Mouse (Mus musculus) kidney, adult 2 months (tissue): ENCODE data around the gene Sgpl1. TPM values are rescaled to one million over a fixed set of nuclear protein-coding genes. Genes with fewer than 3 reads are reported as not detected.

Source experiments
- DNase-seq: peaks from one replicate; pipeline ENCODE4 v3.0.0; 2021
- H3K27ac ChIP-seq: fragments of 200-500 bp; 2 replicates; pipeline ENCODE4 v1.5.1; 2012; ENCODE audit warnings: low read depth, low read length, control low read depth, inconsistent platforms; ENCODE audit not compliant: insufficient read depth
- H3K27me3 ChIP-seq: fragments of 200-500 bp; replicated peaks from 2 replicates; pipeline ENCODE4 v1.6.1; 2012; ENCODE audit warnings: mild to moderate bottlenecking, moderate library complexity, low read length, inconsistent platforms; ENCODE audit not compliant: control insufficient read depth, insufficient read depth
- H3K36me3 ChIP-seq: fragments of 200-500 bp; 2 replicates; pipeline ENCODE4 v1.6.1; 2012; ENCODE audit warnings: mild to moderate bottlenecking, moderate library complexity, low read length, inconsistent platforms; ENCODE audit not compliant: control insufficient read depth, insufficient read depth
- H3K4me1 ChIP-seq: fragments of 200-500 bp; 2 replicates; pipeline ENCODE4 v1.6.1; 2011; ENCODE audit warnings: low read length; ENCODE audit not compliant: control insufficient read depth, insufficient read depth
- H3K4me3 ChIP-seq: fragments of 200-500 bp; 2 replicates; pipeline ENCODE4 v1.5.1; 2011; ENCODE audit warnings: mild to moderate bottlenecking, low read depth, low read length, control low read depth; ENCODE audit not compliant: insufficient read depth
- CTCF ChIP-seq: fragments of 200-500 bp; conservative IDR thresholded peaks from 2 replicates; pipeline ENCODE4 v1.5.1; 2011; ENCODE audit warnings: low read depth, mild to moderate bottlenecking, control low read depth, low read length, moderate library complexity, mixed read lengths; ENCODE audit not compliant: insufficient read depth, insufficient read length
- POLR2A ChIP-seq: fragments of 200-500 bp; IDR thresholded peaks from one replicate; pipeline ENCODE4 v1.6.1; 2011; ENCODE audit warnings: low read depth, low read length, control low read depth
- WGBS: fragments of 180-500 bp; shearing (Covaris S2); methylation state at CpG from one replicate; pipeline ENCODE4 v1.1.7; 2018; 5-methylcytosine and 5-hydroxymethylcytosine counted together
- polyA plus RNA-seq: library from polyadenylated mRNA; depleted of rRNA; stranded (reverse); fragments of >200 nt; gene quantifications from 2 replicates; pipeline ENCODE4 v1.2.3, GENCODE M21; 2012

Gene Sgpl1
- polyA plus RNA-seq, 1 experiment, result 39.7 TPM

DNA sequence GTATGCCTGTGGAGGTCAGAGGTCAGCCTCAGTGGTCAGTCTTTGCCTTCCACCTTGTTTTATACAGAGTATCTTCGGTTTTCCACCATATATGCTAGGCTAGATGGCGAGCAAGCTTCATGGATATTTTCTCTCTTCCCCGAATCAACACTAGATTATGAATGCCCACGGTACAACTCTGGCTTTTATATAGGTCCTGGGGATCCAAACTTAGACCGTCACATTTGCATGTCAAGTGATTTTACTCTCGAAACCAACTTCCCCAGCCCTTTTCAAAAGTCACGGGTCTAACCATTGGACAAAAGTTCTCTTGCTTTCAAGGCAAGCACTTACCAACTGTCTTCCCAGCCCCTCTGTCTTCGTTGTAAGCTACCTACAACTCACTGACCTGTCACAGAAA is 31.2 kb upstream of the Sgpl1 start:
- TF ChIP-seq CTCF (no peak), POLR2A (no peak)
- 94% methylated on average over 8 of the region's 8 CpGs for whole genome bisulfite sequencing
- DNase-seq, result no peak

DNA sequence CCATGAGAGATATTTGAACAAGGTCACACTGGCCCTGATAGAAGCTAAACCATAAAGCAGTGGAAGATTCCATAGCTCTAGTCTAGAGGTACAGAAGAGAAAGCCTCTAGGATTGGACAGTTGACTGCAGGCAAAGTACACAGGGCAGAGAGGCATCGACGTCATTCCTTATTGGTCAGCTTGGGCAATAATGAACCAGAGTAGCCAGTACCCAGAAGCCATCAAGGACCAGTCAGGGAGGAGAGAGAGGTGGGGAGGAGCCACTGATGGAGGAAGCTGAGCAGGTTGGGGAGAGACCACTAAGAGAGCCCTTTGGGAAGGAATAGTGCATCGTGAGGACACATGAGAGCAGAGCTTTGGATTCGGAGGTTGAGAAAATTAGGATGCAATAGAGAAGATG is 30.2 kb upstream of the Sgpl1 start:
- no peaks in the 10 kb centered on the region for H3K27me3 ChIP-seq
- WGBS, result 72% methylated on average over 4 of the region's 4 CpGs

More for the DNA sequence above, 31.2 kb upstream of the Sgpl1 start:
- Histone ChIP-seq H3K27me3 (no peaks in the 10 kb centered on the region), H3K4me3 (no peak overlapping the region), H3K4me1 (no peaks in the 10 kb centered on the region), H3K36me3 (no peaks in the 10 kb centered on the region), H3K27ac (no peak overlapping the region)

DNA sequence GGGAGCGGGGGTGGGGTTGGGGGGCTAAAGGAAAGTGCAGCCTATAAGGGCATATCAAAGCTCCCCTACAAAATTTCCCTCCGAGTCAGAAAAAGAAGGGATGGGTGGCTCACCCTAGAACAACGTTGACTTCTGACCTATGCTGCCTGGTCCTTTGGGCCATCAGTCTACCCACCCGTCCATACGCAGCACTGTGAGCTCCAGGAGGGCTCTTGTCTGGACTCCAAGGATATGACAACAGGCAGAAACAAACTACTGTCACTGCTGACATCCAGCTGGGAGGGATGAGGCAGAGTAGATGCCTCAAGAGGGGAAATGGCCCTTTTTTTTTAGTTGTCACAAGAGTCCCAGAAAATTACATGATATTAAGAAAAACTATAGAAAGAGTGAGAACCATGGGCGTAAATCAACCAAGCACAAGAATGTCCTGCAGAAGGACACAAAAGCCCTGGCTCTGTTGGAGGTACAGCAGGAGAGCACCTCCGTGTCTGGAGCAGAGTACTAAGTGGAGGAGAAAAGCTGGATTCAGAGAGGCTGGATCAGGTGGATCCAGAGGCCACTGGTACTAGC is 28.8 kb upstream of the Sgpl1 start:
- no peaks in the 10 kb centered on the region for H3K4me1 ChIP-seq
- no peak overlapping the region for H3K27ac ChIP-seq
- no peaks in the 10 kb centered on the region for H3K36me3 ChIP-seq
- no peaks in the 10 kb centered on the region for H3K27me3 ChIP-seq
- H3K4me3 ChIP-seq, result no peak overlapping the region
- WGBS, result 57% methylated on average over 7 of the region's 7 CpGs
- no peak for DNase-seq
- no peak for TF ChIP-seq CTCF
- no peak for TF ChIP-seq POLR2A

More for the DNA sequence above, 30.2 kb upstream of the Sgpl1 start:
- TF ChIP-seq CTCF (no peak), POLR2A (no peak)
- no peaks in the 10 kb centered on the region for H3K36me3 ChIP-seq
- DNase-seq, result no peak
- H3K27ac ChIP-seq, result no peak overlapping the region
- no peaks in the 10 kb centered on the region for H3K4me1 ChIP-seq
- H3K4me3 ChIP-seq, result no peak overlapping the region

DNA sequence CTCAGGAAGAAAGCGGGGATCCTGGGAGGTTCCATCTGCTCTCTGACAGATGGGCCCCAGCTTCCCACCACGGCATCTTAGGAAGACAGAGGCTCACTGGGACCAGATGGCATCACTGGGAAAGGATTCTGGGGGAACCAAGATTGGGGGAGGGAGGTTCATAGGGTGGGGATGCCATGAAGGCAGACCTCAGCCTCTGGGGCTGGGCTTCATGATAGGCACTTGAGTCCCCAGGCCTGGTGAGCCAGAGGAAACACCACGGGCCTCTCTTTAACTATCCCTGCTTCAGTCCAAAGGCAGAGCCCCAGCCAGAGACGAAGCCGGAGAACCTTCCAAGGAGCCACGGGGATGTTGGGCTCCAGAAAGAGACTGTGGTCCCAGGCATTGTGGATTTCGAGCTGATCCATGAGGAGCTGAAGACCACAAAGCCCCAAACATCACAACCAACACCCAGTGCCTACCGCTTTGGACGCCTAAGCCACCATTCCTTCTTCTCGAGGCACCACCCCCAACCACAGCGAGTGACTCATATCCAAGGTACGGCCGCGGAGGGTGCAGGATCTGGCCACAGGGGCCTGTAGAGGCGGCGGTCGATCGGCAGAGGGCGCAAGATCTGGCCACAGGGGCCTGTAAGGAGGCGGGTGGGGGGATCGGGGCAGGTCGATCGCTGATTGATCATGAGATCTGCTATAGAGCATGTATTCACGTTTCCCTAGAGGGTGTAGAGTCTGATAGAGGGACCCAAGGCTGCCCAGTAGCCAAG is 28.1 kb upstream of the Sgpl1 start:
- no peak for DNase-seq
- Histone ChIP-seq H3K4me3 (no peak overlapping the region), H3K36me3 (no peaks in the 10 kb centered on the region), H3K27ac (no peak overlapping the region), H3K4me1 (no peaks in the 10 kb centered on the region), H3K27me3 (no peaks in the 10 kb centered on the region)
- TF ChIP-seq POLR2A (no peak), CTCF (0 out of 2 replicates have a peak, but pooled peaks have one; percentile 27)
- 16% methylated on average over 24 of the region's 24 CpGs for WGBS

DNA sequence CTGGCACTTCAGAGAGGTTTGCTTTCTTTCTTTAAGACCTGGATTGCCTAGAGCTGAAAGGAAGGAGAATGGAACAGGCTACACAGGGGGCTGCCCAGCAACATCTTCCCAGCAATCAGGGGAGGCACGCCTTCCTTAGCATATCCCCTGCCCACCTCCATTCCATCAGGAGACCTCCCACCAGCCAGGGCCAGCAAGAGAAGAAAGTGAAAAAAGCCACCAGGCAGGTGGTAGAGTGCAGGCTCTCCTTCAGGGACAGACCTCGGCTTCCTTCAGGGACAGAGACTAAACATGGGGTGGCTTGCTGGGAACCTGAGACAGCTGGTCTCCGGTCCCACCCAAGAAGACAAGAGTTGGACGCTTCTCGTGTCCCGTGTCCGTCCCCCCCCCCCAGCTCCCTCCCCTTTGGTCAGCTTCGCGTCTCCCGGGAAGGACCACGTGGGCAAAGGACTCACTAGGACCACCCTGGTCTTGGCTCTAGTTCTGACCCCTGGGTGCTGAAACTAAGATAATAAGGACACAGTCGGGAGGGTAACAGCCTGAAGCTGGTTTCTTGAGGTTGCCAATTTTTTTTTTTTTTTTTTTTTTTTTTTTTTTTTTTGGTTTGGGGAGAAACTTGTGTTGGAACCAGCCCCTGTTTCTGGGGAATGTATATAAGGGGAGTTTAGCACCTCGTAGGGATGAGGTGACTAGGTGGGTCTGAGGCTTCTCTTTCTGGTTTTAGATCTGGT is 27.4 kb upstream of the Sgpl1 start:
- no peak for DNase-seq
- Histone ChIP-seq H3K36me3 (no peaks in the 10 kb centered on the region), H3K27me3 (no peaks in the 10 kb centered on the region), H3K4me3 (no peak overlapping the region), H3K27ac (no peak overlapping the region), H3K4me1 (no peaks in the 10 kb centered on the region)
- 38% methylated on average over 13 of the region's 13 CpGs for WGBS
- TF ChIP-seq POLR2A, result no peak
- no peak for TF ChIP-seq CTCF

DNA sequence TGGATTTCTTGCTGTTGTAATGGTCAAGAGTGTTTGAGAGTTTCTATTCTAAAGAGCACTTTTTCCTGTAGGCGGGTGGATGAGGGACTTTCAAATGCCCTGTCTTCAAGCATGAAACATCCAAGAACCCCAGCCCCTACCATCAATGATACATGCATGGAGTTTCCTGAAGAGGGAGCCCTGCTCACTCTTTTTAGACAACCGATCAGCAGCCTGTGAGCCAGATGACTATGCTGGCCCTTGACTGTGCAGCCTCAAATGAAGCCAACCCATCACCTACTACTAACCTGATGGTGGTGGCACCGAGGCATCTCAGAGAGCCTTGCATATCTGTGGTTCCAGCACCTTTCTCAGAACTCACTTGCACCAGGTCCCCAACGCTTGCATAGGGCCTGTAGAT is 25.0 kb upstream of the Sgpl1 start:
- H3K27me3 ChIP-seq, result no peaks in the 10 kb centered on the region
- H3K27ac ChIP-seq, result no peak overlapping the region
- 90% methylated on average over 4 of the region's 4 CpGs for WGBS
- H3K4me3 ChIP-seq, result no peak overlapping the region
- TF ChIP-seq POLR2A, result no peak
- TF ChIP-seq CTCF, result no peak
- no peaks in the 10 kb centered on the region for H3K36me3 ChIP-seq
- DNase-seq, result no peak
- no peaks in the 10 kb centered on the region for H3K4me1 ChIP-seq

DNA sequence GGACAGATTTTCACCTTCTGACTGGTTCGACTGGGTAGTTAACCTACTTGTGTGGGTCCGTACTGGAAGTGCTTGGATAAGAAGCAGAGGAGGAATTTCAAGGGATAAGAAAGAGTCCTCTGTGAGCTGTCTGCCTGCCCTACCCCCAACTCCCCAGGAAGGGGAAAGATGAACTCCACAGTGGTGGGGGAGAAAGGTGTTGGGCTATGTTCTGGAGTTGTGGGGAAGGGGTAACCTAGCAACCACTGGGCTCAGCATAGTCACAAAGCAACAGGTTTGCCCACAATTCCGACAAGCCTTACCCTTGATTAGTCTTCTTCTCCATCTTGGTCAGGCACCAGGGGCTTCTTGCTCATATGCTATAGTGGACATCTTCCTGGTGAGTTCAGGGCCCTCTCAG is 24.2 kb upstream of the Sgpl1 start, which contains the start of gene Tbata:
Gene Tbata, plus strand, starts transcription at position 301 of the 400 bp plus-strand sequence.
- Histone ChIP-seq H3K4me3 (no peak within 1 kb of the TSS), H3K36me3 (no peaks in the 10 kb centered on the region), H3K4me1 (no peaks in the 10 kb centered on the region), H3K27ac (no peak within 1 kb of the TSS), H3K27me3 (no peaks in the 10 kb centered on the region)
- no peak for DNase-seq
- WGBS, result 69% methylated on average over 3 of the region's 3 CpGs
- no peak for TF ChIP-seq CTCF
- TF ChIP-seq POLR2A, result no peak
